Mouse (Mus musculus) heart, postnatal 14 days (tissue): ENCODE measurements around the gene Gnat1. TPM values are rescaled to one million over a fixed set of nuclear protein-coding genes. Genes with fewer than 3 reads are reported as not detected.

Source experiments
- DNase-seq, 2 experiments: peaks; one replicate each; pipeline ENCODE4 v3.0.0; 2021 to 2022
- intact Hi-C: fragments of 180-260 bp; cut with DNase I; formaldehyde crosslinking; loops from one replicate; pipeline ENCODE4 v1.15.1; 2025
- total RNA-seq, 2 experiments: library from RNA; stranded (reverse); gene quantifications; 2 replicates each; pipeline ENCODE4 v1.2.3; 2021

Gnat1 gene
- total RNA-seq, 2 experiments from 2014 or later = not detected

DNA sequence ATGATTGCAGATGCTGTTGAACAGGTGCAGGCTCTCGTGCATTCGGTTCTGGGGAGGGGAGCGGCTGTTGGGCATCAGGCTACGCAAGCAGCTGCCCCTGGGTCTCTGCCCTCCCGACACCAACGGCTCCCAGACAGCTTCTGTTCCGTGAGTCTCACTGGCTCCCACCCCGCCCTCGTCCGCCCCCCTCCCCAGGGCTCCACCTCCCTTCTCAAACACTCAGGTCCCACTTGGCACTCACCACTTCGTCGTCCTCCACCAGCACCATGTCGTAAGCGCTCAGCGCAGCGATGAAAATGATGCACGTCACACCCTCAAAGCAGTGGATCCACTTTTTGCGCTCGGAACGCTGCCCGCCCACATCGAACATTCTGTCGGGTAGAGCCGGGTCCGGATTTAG, 3.2 kb downstream of the Gnat1 start:
- intact Hi-C loops = loop anchor here (1.0 kb wide), 2 partner anchors 31 to 72 kb away; no protein-coding TSS in a partner anchor

DNA sequence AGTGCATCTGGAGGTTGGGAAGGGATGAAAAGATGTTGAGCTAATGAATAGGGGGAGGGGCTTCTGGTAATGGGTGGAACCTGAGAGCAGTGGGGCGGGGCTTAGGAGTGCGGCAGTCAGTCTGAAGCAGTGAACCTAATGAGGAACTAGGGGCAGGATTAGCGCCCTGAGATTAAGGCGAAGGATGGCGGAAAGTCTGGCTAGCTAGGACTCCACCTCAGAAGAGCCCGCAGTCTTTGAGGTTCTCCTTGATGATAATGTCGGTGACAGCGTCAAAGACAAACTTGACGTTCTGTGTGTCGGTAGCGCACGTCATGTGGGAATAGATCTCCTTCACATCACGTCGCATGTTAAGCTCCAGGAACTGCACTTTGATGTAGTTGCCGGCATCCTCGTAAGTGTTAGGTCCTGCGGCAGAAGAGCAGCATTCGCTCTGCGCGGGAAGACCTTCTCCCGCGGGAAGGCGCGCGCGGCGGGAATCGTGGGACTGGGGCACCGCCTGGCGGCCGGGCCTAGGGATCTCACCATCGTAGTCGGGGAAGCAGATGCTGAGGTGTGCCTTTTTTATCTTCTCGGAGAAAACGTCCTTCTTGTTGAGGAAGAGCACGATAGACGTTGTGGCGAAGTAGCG, 3.7 kb downstream of the Gnat1 start:
- intact Hi-C loops = loop anchor here (1.0 kb wide), 2 partner anchors 30 to 71 kb away; no protein-coding TSS in a partner anchor

More for the DNA sequence above, 3.2 kb downstream of the Gnat1 start:
- DNase-seq = no peak

DNA sequence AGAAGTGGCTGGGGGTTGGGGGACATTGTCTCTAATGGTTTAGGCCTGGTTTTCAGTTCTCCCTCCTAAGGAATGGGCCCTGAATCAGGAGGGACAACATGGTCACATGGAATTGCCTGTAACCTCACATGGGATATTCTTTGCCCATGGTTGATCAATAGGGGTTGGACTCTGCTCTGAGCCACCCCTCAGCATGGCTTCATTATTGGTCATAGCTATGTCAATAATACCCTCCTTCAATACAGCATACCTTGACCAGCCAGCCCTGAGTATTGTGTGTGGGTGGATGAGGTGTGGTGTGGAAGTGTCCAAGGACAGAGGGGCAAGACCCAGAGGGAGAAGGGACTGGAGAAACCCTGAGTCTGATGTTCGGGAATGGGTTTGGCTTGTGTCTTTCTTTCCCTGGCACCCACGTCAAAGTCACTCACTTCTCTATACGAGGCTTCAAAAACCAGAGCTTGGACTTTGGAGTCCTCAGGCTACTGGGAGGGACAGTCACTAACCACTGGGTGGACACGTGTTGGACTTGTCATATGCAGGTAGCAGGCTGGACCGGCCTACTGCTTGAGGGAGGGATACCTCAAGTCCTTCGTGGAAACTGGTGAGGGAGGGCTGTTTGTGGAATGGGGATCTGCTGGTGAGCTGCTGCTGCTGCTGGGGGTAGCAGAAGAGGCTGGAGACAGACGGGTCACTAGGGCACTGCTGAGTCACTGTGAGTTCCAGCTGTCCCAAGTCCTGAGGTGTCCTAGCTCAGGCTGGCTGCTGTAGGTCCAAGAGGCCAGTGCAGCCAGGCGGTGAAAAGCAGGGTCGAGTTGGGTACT, 4.7 kb downstream of the Gnat1 start:
- intact Hi-C loops = no loop called here
- no peak for DNase-seq

More for the DNA sequence above, 3.7 kb downstream of the Gnat1 start:
- DNase-seq = peak; percentile 85 to 88

DNA sequence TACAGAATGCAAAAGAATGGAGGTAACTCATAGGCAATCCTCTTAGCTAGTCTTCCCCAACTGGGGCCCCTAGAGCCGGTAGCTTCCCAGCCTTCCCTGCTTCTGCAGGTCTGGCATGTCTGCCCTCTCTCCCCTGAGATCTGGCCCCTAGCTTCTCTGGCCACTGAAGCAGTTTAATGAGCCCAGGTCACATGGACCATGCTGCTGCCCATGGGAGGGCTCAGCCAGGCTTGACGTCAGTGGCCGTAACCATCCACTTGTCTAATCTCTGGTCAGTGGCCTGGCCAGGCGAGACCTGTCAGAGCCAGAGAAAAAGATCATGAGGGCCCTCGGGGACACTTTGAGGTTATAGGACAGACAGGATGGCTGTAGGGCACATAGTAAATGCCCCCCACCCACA, 9.3 kb downstream of the Gnat1 start:
- intact Hi-C loops = no loop called here
- peak; percentile 54 to 66 for DNase-seq

DNA sequence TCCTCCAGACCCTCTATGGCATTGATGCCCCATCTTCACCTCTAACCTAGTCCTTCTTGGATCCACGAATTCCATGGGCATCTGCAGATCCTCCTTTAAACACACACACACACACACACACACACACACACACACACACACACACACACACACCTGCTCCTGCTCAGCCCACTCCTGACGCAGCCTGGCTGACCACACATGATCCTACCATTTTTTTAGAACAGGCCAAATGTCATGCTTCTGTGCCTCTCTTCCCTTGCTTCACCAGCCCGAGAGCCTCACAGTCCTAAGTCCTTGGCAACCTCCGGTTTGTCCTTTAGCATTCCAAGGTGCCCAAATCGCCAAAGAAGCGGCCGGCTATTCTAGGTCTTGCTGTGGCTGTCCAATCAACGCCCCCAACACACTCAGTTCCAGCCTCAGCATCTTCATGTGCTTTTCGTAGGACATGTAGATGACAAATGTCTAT, 10.0 kb downstream of the Gnat1 start, which contains the start of gene Slc38a3:
Gene Slc38a3, minus strand, starts transcription at position 51 of the 466 bp plus-strand sequence.
- intact Hi-C loops = no loop called here
- no peak for DNase-seq

DNA sequence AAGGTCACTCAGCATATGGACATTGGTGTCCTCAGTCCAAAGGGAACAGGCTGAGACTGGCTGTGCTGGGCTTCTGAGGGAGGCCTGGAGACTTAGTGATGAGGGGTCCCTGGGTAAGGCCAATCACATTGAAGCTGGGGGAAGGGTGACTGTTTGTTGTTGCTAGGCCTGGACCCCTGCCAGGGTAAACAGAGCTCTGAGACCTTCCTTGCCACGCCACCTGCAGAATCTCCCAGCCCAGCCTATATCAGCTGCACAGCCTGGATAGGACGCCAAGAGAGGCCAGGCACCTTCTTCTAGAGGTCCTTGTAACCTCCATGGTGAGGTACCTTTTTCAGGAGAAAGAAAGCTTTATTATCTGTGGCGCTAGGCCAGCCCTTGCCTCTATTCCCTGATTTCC, 10.6 kb downstream of the Gnat1 start:
- no peak for DNase-seq
- intact Hi-C loops = no loop called here

DNA sequence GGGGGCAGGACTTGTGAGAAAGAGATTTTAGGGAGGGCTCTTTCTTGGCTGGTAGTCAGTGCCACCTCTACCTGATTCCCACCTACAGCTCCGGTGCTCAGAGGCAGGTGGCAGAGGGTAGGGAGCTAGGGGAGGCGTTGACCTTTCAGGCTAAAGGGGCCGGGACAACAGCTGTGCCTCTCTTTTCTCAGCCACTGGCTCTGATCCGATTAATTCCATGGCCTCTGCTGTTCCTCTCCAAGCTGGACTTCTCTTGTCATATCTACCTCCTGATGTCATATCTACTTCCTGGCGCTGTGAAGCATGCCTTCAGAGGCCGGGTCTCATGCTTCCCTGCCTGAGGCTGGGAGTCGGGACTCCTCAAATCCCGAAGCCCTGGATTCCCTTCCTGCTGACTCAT, 11.5 kb downstream of the Gnat1 start:
- intact Hi-C loops = no loop called here

DNA sequence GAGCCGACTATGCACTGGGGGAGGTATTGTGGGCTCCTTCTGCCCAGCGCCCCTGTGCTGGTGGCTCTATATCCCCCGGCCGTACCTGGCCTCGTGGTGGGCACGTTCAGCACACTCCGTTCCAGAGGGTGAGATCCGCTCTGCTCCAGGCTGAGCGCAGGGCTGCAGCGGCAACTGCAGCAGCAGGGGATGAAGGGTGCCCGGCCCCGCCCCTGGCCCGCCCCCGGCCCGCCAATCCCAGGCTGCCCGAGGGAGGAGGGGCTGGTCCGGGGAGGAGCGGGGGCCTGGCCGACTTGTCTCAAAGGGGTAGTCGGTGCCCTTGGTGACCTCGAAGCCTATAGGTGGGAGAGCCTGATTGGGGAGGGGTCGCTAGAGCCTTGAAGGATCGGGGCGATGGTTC, 12.3 kb downstream of the Gnat1 start:
- intact Hi-C loops = no loop called here
- peak; percentile 75 to 77 for DNase-seq

More for the DNA sequence above, 11.5 kb downstream of the Gnat1 start:
- DNase-seq = no peak

DNA sequence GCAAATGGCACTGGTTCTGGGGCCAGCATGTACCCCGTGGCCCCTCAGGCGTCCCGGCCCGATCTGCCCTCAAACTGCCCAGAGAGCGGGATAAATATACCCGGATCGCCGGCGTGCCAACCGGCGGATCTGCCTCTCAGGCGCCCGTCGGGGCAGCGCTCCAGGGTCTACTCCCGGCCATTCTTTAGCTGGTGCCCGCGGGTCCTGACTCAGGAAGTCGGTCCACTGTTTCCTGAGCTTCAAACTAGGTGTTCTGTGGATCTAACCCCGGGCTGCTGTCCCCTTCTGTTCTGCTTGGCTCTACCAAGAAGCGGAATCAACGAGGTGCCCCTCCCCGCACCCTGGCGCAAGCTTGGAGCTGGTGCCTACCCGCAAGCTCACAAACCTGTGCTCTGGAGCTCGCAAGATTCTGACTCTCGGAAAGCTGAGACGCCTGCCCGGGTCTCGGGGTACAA, 12.7 kb downstream of the Gnat1 start:
- intact Hi-C loops = no loop called here
- DNase-seq = peak; percentile 50 to 59

DNA sequence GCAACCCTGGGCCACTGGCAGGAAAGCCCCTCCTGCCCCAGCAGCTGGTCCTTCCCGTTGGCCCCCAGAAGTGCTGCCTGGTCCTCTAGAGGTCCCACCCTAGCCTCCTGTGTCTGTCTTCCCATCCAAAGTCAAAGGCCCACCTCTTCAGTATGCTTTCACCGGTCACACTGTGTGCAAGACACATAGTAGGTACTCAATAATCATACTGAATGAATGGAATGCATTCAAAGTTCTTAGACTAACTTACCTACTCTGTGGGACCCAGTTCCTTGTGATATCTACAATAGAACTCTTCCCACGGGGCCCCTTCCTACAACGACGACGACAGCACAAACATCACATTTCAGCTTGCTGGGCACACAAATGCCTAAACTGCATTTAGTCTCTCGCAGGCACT, 14.2 kb downstream of the Gnat1 start:
- intact Hi-C loops = no loop called here
- DNase-seq = no peak

DNA sequence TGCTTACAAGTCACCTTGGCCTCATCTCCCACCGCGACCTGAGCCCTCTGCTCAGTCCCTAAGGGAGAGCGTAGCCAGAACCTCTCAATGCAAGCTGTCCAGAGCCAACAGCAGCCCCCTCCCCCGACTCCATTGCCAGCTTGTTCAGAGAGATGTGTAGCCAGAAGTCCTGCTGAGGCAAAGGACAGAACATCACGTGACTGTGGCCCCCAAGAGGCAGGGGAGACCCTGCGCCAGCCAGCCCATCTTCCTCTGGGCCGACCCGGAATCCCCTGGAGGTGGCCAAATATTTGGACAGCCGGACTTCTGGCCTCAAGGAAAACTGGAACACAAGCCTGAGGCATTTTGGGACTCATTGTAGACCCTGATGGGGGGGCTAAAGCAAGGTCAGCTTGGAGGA, 16.0 kb downstream of the Gnat1 start:
- intact Hi-C loops = no loop called here
- no peak for DNase-seq

DNA sequence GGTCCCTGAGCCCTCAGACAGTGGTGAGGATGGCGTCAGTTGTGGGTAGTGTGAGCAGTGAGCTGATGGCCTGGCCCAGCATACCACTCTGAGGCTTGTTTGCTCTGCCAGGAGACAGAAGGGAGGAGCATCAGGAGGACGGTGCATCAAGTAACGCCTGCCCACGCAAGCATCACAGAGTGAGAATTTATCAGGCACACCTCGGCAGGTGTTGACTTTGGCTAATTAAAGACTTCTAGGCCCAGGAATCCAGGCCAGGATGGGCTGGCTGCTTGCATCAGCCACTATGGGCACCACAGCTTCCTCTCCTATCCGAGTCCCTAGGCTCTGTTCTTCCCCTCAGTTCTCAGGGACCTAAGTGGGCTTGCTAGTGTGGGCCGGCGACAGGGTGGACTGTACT, 17.2 kb downstream of the Gnat1 start:
- intact Hi-C loops = no loop called here
- no peak for DNase-seq

DNA sequence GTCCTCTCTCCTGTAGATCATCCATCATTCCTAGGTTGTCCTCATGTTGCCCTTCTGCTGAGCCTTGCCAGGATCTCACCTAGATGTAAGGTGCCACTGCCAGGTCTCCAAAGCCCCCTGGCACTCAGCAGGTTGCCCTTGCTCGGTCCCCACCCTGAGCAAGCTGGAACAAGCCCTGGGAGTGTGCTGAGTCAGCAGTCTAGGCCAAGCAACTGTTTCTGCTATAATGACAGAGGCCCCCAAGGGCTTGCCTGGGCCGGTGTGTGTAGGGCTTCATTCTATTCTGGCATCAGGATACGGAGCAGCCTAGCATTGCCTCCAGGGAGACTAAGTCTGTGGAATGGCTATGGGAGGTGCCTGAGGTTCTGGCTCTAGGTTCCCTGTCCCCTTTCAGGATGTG, 18.7 kb downstream of the Gnat1 start:
- no peak for DNase-seq
- intact Hi-C loops = no loop called here

DNA sequence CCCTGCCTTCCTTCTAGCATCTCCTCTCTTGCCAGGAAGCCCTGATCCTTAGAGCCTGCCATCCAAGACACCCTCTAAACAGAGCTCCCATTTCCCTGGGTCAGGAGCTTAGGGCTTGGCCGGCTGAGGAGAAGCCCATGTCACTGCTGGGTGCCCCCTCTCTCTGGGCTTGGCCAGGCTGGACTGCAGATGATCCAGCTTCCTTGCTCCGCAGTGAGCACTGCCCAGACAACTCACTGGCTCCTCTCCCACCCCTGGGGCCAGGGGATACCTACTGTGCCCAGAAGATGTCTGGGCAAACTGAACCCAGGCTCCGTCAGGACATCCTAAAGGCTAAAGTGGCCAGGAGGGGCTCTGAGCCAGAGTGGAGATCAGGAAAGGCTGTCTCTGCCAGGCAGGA, 19.6 kb downstream of the Gnat1 start:
- intact Hi-C loops = no loop called here

DNA sequence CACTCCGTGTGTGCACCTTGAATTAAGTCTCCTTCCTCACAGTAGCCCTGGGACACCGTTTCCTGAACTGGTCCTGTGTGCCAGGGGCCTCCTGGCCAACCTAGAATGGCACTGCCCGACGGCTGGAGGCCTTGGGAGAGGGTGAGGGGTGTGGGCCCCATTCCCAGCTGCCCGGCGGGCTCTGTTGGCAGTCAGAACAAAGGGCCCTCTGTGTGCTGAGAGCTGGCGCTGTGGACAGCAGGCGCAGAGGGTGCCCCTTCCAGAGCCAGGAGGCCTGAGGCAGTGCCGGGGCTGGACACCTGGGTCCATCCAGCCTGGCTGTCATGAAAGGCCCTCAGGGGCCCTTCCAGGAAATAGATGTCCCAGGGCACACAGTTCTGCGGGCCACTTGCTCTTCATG, 20.0 kb downstream of the Gnat1 start:
- DNase-seq = no peak
- intact Hi-C loops = no loop called here

More for the DNA sequence above, 19.6 kb downstream of the Gnat1 start:
- no peak for DNase-seq

DNA sequence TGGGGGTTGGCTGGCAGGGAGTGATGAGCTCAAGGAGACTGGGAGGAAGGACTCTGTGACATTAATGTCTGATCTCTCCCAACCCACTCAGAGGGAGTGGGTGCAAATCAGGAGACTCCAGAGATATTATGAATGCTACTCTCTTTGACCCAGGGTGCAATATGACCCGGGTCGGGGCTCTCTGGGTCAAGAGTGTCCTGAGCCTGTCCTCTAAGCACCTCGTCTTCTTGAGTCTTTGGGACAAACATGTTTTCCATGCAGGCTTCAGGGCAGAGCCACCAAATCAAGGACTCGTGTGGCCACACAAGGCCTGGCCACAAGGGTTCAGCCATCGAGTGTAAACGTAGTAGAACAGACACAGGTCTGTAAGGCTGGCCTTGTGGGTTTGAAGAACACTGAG, 21.4 kb downstream of the Gnat1 start:
- intact Hi-C loops = no loop called here
- no peak for DNase-seq

DNA sequence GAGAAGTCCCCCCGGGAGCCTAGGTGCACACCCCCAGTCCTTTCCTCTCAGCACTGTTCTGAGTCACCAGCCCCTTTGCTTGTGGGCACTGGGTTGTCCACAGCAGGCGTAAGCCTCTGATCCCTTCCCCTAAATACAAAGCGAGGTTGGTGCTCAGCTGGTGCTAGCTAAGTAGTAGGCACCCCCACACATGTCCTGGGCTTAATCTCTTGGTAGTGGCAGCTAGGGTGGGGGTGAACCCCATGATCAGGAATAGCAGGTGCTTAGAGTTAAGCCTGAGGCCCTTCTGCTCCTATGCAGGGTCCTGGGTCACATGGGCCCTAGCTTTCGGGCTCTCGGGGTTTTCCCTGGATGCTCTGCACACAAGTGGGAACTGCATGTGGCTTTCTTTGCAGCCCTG, 22.4 kb downstream of the Gnat1 start:
- intact Hi-C loops = no loop called here
- DNase-seq = no peak

DNA sequence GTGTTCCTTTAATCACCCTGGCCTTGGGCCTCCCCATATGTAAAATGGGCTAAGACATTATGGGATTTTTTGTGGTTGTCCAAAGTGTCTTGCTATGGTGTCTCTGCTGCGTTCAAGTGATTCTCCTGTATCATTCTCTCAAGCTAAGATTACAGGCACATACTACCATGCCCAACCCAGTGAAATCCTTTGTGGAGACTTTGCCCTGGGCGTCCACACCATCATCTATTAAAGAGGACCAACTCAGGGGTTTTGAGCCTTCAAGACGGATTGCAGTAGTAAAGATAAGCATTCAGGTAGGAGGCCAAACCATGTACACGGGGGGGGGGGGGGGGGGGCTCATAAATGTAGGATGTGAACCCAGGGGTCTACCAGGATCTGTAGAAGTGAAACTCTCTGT, 24.9 kb downstream of the Gnat1 start:
- intact Hi-C loops = no loop called here

DNA sequence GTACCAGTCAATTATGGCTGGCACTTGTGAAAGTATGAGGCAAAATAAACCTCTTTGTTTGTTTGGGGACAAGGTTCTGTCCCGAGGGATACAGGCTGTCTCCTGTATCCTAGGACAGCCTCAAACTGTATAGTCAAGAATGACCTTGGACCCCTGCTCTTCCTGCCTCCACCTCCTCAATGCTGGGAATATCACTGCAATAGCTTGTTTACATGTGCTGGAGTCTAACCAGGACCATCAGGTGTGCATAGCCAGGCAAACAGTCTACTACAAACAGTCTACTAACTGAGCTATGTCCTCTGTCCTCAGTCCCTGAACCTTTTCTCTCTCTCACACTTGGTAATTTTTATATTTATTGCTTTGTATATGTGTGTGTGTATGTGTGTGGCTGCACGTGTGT, 26.0 kb downstream of the Gnat1 start:
- DNase-seq = no peak
- intact Hi-C loops = no loop called here

More for the DNA sequence above, 24.9 kb downstream of the Gnat1 start:
- DNase-seq = no peak

DNA sequence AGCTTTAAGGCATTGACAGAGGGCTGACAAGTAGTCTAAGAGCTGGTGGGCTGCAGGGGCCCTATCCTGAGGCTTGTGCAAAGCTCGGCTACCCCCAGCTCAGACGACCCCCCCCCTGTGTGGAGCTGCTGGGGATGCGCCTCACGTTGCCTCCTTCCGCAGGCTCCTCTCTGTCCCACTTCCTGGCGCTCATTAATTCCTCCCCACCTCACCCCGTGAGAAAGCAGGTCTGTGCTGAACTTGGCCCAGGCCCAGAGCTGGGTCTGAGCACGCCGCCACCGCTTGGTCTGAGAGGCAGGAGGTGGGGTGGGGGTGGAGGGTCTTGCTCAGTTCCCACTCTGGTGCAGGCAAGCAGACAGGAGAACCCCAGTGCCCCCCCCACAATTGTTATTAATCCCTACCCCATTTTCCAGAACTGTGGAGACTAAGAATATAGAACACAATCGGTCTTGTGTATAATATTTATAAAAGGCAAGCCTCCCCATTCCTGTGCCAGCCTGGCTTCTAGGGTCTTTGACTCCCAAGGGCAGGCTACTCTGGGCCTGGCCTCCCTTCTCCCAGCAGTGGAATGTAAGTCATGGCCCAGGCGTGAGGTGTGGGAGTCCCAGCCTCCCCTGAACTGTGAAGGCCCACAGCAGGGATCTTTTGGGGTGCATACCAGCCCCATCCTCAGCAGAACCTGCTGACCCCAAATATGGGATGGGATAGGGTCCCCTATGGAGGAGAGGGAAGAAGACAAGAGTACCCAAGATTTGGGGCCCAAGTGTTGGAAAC, 28.6 kb downstream of the Gnat1 start:
- intact Hi-C loops = no loop called here
- no peak for DNase-seq

DNA sequence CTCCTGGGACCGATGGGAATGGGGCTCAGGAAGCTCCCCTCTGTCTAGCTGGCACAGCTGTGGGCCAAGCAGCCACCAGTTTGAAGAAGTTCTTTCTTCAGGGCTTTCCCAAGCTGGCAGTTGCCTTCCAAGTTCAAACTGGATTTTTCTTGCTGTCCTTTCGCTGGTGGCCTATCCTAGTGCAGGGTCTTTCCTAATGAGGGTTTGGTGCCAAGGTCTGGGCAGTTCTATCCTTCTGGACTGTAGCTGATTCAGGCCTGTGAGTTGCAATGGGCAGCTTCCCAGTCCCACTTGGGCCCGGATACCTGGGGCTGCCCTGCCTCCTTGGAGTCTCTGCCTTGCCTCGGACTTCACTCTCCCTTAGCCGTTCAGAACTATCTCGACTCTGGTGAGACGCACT, 29.3 kb downstream of the Gnat1 start:
- DNase-seq = no peak
- intact Hi-C loops = no loop called here
